Mouse (Mus musculus): ENCODE measurements around the gene Cyb5r3.

Cyb5r3 gene

GRCm38 (mm10) chr15:83172492-83173429 is at the start of gene Cyb5r3:
TSS of gene Cyb5r3 (minus strand) at chr15:83172592.
- DNase-seq (ENCODE audit: low spot score in 2 of 2), result peak; percentile 64 to 66

GRCm38 (mm10) chr15:83221721-83222120 is 49.3 kb upstream of the Cyb5r3 start:
- DNase-seq (ENCODE audit: low spot score in 2 of 2), result no peak

GRCm38 (mm10) chr15:83220368-83221013 is 48.1 kb upstream of the Cyb5r3 start:
- no peak for DNase-seq (ENCODE audit: low spot score in 2 of 2)

GRCm38 (mm10) chr15:83215322-83216216 is 43.2 kb upstream of the Cyb5r3 start:
- DNase-seq (ENCODE audit: low spot score in 2 of 2), result no peak

- DNase-seq (ENCODE audit: low spot score in 2 of 2), result peak; percentile 12 to 30
Measured at GRCm38 (mm10) chr15:83210229-83210628, 37.8 kb upstream of the Cyb5r3 start.

- no peak for DNase-seq (ENCODE audit: low spot score in 2 of 2)
Measured at GRCm38 (mm10) chr15:83209719-83210118, 37.3 kb upstream of the Cyb5r3 start.

- no peak for DNase-seq (ENCODE audit: low spot score in 2 of 2)
Measured at GRCm38 (mm10) chr15:83209092-83209695, 36.8 kb upstream of the Cyb5r3 start.

GRCm38 (mm10) chr15:83204731-83205451 is 32.5 kb upstream of the Cyb5r3 start:
- DNase-seq (ENCODE audit: low spot score in 2 of 2), result peak; percentile 55 to 66

GRCm38 (mm10) chr15:83202412-83202811 is 30.0 kb upstream of the Cyb5r3 start:
- DNase-seq (ENCODE audit: low spot score in 2 of 2), result no peak

- no peak for DNase-seq (ENCODE audit: low spot score in 2 of 2)
Measured at GRCm38 (mm10) chr15:83193413-83193812, 21.0 kb upstream of the Cyb5r3 start.

GRCm38 (mm10) chr15:83182351-83182750 is 10.0 kb upstream of the Cyb5r3 start:
- no peak for DNase-seq (ENCODE audit: low spot score in 2 of 2)

- DNase-seq (ENCODE audit: low spot score in 2 of 2), result no peak
Measured at GRCm38 (mm10) chr15:83181800-83182330, 9.5 kb upstream of the Cyb5r3 start.

- DNase-seq (ENCODE audit: low spot score in 2 of 2), result no peak
Measured at GRCm38 (mm10) chr15:83180004-83180403, 7.6 kb upstream of the Cyb5r3 start.

GRCm38 (mm10) chr15:83176653-83177052 is 4.3 kb upstream of the Cyb5r3 start:
- no peak for DNase-seq (ENCODE audit: low spot score in 2 of 2)

GRCm38 (mm10) chr15:83173914-83174884 is 1.8 kb upstream of the Cyb5r3 start:
- DNase-seq (ENCODE audit: low spot score in 2 of 2), result no peak

GRCm38 (mm10) chr15:83171712-83172481 is 495 bp downstream of the Cyb5r3 start:
- peak; percentile 97 to 98 for DNase-seq (ENCODE audit: low spot score in 2 of 2)

- DNase-seq (ENCODE audit: low spot score in 2 of 2), result no peak
Measured at GRCm38 (mm10) chr15:83170956-83171659, 1.3 kb downstream of the Cyb5r3 start.

All from spleen, postnatal 36 days (tissue).